Mouse (Mus musculus): ENCODE measurements at regions not wholly inside any gene's neighbourhood (a gene's known extent, or its start where the extent isn't known, plus 50 kb on each side); places are given as distances from the start of the nearest gene placed in this dataset.

GRCm38 (mm10) chr1:183763864-183764726, 249.0 kb upstream of the Dusp10 start:
- TF ChIP-seq CTCF (IDR thresholded peaks at IDR 0.05; ENCODE audit: extremely low read depth, insufficient read length, insufficient replicate concordance, low read depth, low read length) (no peak), POLR2A (IDR thresholded peaks at IDR 0.05; ENCODE audit: low read depth, low read length) (no peak)
